Mouse (Mus musculus) heart, adult 2 months (tissue): ENCODE results near the gene Fosl1.

Experiments used
- CTCF ChIP-seq: fragments of 200-600 bp; IDR thresholded peaks from 2 replicates; pipeline ENCODE4 v1.8.1; 2022; ENCODE audit warnings: antibody characterized with exemption, mild to moderate bottlenecking, moderate library complexity
- POLR2A ChIP-seq: fragments of 200-500 bp; IDR thresholded peaks from 2 replicates; pipeline ENCODE4 v1.6.1; 2011; ENCODE audit warnings: mild to moderate bottlenecking, low read depth, low read length, control low read depth; ENCODE audit not compliant: insufficient read depth

- TF ChIP-seq CTCF (peak; percentile 74), POLR2A (no peak)
Observed at GRCm38 (mm10) chr19:5432992-5433852, 14.1 kb upstream of the Fosl1 start.
